Mouse (Mus musculus): ENCODE measurements around the gene Fam214a.

The Fam214a gene

GRCm38 (mm10) chr9:74952756-74953247 lies at the start of gene Fam214a:
Gene Fam214a, plus strand, starts transcription at chr9:74952884.
- peak; percentile 94 for DNase-seq (ENCODE audit: extremely low spot score)

DNA sequence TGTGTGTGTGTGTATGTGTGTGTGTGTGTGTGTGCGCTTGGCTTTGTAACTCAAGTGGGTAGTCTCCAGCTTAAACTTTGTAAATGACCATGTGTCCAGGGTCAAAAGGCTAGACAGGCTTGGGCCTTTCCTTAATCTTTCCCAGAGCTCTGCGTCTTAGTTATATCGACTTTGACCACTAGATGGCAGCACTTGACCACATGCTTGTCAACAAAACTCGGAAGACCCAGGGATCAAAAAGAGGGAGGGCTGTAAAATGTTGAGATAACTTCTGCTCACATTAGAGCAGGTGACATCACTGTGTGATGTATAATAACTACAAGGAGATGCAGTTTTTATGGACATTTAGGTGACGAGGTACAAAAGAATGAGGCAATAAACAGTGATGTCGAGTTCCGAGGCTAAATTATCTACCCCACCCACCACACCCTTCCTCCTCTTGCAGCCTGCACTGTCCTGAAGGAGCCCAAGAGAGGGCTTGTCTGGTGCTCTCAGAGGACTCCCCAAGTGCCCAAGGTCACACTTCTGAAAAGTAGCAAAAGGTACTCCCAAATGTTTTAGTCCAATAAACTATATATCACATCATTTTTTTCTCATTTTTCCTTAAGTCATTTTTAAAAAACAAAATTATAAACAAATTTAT lies 47.7 kb upstream of the Fam214a start:
- DNase-seq (ENCODE audit: extremely low spot score) = peak; percentile 79

DNA sequence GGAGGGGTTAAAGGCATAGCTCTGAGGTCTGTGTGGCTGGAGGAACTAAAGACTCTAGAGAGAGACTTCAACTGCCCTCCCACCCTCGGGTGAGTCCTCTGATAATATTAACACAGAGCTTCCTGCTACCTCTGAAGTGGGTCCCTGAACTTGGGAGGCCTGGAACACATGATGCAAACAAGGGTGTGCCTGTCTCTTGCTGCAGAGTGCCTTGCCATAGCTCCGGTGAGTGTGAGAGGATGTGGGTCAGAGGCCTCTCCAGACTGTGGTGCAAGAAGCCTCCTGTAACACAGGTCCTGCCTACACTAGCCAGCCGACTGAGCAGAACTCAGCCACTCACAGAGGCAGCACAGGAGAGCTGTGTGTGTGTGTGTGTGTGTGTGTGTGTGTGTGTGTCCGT lies 45.7 kb upstream of the Fam214a start:
- DNase-seq (ENCODE audit: extremely low spot score) = no peak

DNA sequence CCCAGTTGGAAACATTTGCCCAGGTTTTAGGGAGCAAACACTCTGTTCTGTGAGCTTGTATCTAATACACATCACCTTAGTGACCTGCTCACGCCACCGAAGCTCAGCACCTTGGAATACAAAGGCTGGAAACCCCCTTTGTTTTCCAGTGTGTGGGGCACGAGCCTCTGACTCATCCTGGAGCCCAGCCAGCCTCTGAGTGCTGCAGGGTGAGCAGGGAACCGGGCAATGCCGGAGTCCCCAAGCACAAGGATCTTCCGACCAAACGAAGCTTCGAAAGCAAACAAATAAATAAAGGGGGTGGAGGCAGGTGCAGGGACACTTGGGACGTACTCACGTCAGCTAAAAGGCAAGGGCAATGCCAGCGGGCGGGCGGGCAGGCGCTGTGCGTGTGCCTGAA lies 43.4 kb upstream of the Fam214a start:
- DNase-seq (ENCODE audit: extremely low spot score) = no peak

GRCm38 (mm10) chr9:74910226-74910759 lies 42.4 kb upstream of the Fam214a start:
- no peak for DNase-seq (ENCODE audit: extremely low spot score)

- DNase-seq (ENCODE audit: extremely low spot score) = no peak
These were observed 41.3 kb upstream of the Fam214a start for GRCm38 (mm10) chr9:74911430-74911829.

DNA sequence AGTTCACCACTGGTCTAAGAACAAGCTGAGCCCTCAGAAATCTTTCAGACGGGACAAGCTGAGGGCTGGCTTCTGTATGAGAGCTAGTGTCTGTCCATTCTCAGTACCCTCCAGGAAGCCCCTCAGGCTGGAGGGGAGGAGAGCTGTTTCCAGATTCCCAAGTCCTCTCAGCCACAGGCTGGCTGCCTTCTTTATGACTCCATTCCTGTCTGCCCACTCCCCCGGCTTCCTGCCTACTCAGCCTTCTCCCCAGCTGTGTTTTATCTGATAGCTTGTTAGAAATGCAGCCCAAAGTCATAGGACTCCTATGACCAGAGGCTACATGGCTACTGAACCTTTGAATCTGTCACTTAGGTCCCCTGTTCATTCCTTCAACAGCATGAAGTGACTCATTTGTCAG lies 40.8 kb upstream of the Fam214a start:
- no peak for DNase-seq (ENCODE audit: extremely low spot score)

- DNase-seq (ENCODE audit: extremely low spot score) = no peak
These were observed 39.9 kb upstream of the Fam214a start for GRCm38 (mm10) chr9:74912619-74913376.

DNA sequence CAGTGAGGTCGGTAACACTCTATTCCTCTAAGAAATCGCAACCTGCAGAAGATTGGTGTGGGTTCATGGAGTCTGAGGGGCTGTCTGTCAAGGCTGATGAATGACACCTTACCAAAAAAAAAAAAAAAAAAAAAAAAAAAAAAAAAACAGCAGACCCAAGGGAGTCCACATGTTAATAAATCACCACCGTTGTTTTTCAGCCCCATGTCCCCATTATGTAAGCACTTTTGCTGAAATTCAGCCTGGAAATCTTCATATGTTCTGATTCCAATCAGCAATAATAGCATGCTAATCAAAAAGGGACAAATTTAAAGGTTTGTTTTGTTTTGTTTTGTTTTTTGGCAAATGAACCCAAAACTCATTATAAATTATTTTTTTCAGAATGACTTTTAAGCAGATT lies 37.1 kb upstream of the Fam214a start:
- no peak for DNase-seq (ENCODE audit: extremely low spot score)

- no peak for DNase-seq (ENCODE audit: extremely low spot score)
These were observed 32.2 kb upstream of the Fam214a start for GRCm38 (mm10) chr9:74920450-74920849.

- no peak for DNase-seq (ENCODE audit: extremely low spot score)
These were observed 31.3 kb upstream of the Fam214a start for GRCm38 (mm10) chr9:74921422-74921821.

GRCm38 (mm10) chr9:74922884-74923283 lies 29.8 kb upstream of the Fam214a start:
- no peak for DNase-seq (ENCODE audit: extremely low spot score)

GRCm38 (mm10) chr9:74923291-74923977 lies 29.2 kb upstream of the Fam214a start:
- no peak for DNase-seq (ENCODE audit: extremely low spot score)

DNA sequence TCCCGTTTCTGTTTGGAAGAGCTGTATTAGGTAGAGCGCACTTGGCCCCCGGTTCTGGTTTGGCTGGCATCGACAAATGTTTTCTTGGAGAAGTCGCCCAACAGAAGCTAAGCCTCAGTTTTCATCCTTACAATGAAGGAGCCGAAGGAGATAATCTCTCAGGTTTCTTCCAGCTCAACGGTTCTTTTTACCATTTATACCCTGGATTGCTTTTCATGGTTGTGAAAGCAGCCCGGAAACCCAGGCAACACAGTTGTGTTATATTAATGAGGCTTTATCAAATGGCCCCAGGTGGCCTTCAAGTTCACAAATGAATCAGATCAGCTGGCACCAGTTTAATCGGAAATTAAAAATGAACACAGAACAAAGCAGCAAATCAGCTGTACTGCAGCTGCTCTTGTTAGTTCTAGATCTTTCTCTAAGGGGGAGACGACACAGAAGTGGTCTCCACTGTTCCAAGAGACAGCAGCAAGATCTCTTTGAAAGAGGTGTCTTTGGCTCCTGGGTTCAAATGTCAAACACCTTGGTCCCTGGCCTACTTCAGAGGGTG lies 27.4 kb upstream of the Fam214a start:
- peak; percentile 34 for DNase-seq (ENCODE audit: extremely low spot score)

DNA sequence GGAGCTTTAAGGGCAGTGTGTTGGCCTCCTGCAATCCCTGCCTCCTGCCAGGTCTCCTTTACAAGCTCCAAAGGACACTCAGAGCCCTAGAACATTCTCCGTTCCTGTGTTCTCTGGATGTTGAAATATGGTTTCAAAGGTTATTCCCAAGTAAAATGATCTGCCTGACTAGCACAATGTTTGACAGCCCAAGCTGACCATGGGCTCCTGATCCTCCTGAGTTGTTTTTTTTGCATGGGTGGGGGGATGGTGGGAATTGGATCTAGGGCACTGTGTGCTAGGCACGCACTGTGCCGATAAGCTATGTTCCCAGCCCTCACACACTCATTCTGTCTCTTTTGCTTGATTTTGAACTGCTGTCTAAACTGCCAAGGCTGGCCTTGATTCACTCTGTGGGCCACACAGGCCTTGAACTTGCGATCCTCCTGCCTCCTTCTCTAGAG lies 22.7 kb upstream of the Fam214a start:
- DNase-seq (ENCODE audit: extremely low spot score) = no peak

- no peak for DNase-seq (ENCODE audit: extremely low spot score)
These were observed 22.0 kb upstream of the Fam214a start for GRCm38 (mm10) chr9:74930653-74931052.

GRCm38 (mm10) chr9:74935289-74935688 lies 17.4 kb upstream of the Fam214a start:
- no peak for DNase-seq (ENCODE audit: extremely low spot score)

GRCm38 (mm10) chr9:74937761-74938160 lies 14.9 kb upstream of the Fam214a start:
- no peak for DNase-seq (ENCODE audit: extremely low spot score)

DNA sequence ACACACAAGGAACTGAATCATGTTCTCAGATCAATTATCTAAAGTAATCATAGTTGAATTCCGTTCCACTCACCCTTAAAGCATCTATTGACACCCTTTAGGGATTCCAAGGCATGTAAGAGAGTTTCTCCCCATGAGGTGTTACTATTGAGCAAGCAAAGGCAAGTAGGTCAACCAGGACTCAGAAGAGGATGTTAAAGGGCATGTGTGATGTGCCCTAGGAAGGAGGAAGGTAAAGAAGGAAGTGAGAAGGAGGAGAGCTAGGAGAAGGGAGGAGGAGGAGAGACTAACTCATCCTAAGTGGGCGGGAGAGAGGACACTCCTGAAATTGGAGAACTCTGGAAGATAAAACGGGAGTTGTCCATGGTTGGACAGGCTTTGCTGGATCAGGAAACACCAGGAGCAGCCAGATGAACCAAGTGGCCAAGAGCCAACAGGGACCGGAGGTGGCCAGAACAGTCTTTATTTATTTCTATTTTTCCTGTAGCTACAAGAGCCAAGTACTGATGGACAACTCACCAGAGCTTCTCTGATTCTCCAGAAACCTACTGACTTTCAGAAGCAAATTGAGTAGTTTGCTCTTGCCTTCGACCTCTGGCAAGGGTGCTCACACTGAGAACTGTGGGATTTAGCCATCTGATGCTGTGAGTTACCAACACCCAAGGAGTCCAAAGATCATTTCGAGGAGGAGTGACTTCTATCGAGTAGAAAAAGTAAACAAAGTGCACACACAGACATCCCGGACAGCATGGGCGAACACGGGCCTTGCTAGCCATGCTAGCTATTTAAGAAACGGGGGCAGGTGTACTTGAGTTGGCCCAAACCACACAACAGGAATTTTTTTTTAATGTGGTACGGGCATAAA lies 13.8 kb upstream of the Fam214a start:
- DNase-seq (ENCODE audit: extremely low spot score) = no peak

DNA sequence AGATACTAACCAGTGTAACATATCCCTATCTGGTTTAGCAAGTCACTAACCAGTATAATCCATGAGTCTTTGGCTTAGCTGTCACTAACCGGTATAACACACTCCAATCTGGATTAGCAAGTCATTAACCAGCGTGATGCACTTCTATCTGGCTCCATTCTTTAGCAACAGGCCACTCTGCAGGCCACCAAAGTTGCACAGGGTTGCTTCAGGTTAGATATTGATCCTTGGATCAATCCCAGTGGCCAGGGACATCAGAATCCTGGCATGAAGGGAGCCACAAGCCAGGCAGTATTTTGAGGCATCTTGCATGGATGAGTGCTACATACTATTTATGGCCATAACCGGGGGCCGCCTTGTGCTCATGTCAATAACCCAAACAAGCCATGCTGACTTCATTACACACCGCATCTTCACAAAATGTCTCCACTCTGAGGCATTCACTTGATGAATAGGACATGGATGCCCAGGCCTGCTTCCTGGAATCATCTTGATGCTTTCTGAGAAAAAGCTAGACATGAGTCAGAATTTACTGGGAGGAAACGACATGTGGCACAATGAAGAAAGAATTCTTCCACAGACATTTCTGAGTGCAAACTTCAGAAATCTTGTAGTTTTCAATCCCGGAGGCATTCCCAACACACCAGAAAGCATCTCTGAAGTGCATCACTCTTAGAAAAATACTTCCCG lies 5.8 kb upstream of the Fam214a start:
- no peak for DNase-seq (ENCODE audit: extremely low spot score)

All from embryo, embryonic 9.5 days (tissue).